Mouse (Mus musculus): Measurements from ENCODE around the gene Nanp. TPM values are rescaled to one million over a fixed set of nuclear protein-coding genes. Genes with fewer than 3 reads are reported as not detected.

The Nanp gene
- 43.8 and 45.2 TPM in 2 replicates for polyA plus RNA-seq (2015; fragmentation: Nextera tagmentation; extraction: Ambion mirVana)

DNA sequence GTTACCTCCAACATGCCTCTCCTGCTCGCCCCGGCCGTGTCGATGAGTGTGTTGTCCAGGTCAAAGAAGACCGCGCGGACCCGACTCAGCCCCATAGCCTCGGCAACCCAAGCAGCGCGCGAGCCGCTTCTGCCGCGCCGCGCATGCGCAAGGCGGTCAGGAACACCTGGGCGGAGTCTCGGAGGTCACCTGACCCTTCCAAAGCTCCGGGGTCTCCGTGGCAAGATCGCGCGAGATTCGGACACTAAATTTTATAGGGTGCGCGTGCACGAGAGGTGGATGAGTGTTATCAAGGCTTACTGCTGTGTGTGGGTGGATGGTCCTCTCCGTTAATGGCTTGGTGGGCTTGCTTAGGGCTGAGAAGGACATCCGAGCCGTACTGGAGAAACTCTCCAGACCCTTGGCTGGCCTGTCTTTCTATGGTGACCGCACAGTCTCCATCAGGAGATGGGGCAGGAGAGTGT, at the start of gene Nanp, which contains the start of gene Ninl:
Gene Nanp, minus strand, starts transcription at position 167 of the 464 bp plus-strand sequence.
Gene Ninl, minus strand, starts transcription at position 151 of the 464 bp plus-strand sequence.
- Histone ChIP-seq H3K4me1 (peaks cover 14% of the 10 kb centered on the region), H3K36me3 (no peaks in the 10 kb centered on the region), H3K27me3 (no peaks in the 10 kb centered on the region), H3K4me2 (peak within 1 kb of the TSS; percentile 61), H3K4me3 (peak within 1 kb of the TSS; percentile 96), H3K9me3 (no peaks in the 10 kb centered on the region), H3K27ac (peak within 1 kb of the TSS; percentile 86), H3K9ac (peak within 1 kb of the TSS; percentile 98)
- 1% methylated on average over 34 of the region's 34 CpGs for WGBS
- peak; percentile 95 for ATAC-seq (ENCODE audit: insufficient number of reproducible peaks, low FRiP score, low TSS enrichment, low read depth)

DNA sequence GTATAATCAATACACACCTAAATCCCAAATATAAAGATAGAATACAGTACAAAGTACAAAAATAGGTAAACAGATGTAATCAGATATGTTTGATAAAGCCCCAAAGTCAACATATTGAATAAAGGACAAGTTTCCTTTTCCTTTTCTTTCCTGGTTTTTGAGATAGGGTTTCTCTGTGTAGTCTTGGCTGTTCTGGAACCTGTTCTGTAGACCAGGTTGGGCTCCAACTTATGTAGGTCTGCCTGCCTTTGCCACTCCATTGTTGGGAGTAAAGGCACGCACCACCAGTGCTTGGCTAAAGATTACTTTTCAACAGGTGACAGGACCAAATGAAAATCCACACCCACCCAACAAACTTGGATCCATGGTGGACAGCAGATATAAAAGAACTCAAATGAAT, 17.4 kb upstream of the Nanp start:
- no peak overlapping the region for H3K9ac ChIP-seq
- H3K9me3 ChIP-seq = no peaks in the 10 kb centered on the region
- H3K4me3 ChIP-seq = no peak overlapping the region
- H3K4me2 ChIP-seq = no peak overlapping the region
- ATAC-seq (ENCODE audit: insufficient number of reproducible peaks, low FRiP score, low TSS enrichment, low read depth) = no peak
- 83% methylated on average over 1 of the region's 1 CpGs for WGBS
- no peaks in the 10 kb centered on the region for H3K36me3 ChIP-seq
- H3K27me3 ChIP-seq = no peaks in the 10 kb centered on the region
- no peak overlapping the region for H3K27ac ChIP-seq
- H3K4me1 ChIP-seq = no peaks in the 10 kb centered on the region

DNA sequence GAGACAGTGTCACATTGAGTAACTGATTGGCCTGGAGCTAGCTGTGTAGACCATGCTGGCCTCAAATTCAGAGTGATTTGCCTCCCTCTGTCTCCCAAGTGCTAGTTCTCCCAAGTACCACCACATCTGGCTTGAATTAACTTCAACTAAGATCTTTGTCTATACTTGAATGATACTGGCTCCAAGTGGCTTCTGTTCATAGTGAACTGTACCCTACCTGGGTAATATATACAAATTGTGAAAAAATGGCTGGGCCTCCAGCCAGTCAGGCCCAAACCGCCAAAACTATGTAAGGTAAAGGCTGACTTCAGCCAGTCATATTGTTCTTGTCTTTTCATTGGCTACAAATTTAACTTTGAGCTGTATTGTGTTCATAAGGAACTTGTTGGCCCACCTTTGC, 1.2 kb upstream of the Nanp start:
- Histone ChIP-seq H3K4me1 (peaks cover 14% of the 10 kb centered on the region), H3K36me3 (no peaks in the 10 kb centered on the region), H3K27me3 (no peaks in the 10 kb centered on the region), H3K4me2 (no peak overlapping the region), H3K9me3 (no peaks in the 10 kb centered on the region), H3K9ac (no peak overlapping the region), H3K27ac (no peak overlapping the region), H3K4me3 (no peak overlapping the region)
- 89% methylated on average over 1 of the region's 1 CpGs for WGBS
- ATAC-seq (ENCODE audit: insufficient number of reproducible peaks, low FRiP score, low TSS enrichment, low read depth) = no peak

DNA sequence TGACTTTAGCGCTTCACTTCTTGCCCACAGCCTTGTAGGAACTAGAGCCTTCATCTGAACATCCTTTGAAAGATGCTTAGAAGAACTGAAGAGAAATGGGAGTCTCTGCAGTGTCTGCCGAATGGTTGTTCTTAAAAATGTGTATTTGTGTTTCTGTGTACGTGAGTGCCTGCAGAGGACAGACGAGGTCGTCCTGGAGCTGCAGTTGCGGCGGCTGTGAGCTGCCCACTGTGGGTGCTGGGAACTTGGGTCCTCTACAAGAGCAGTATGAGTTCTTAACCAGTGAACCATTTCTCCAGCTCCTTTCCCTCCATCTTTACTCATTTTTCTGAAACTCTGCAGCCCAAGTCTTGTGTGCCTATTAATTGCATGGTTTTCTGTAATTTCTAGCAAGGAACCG, 528 bp upstream of the Nanp start:
- H3K27ac ChIP-seq = peak overlapping the region; percentile 78
- H3K4me3 ChIP-seq = peak overlapping the region; percentile 96

DNA sequence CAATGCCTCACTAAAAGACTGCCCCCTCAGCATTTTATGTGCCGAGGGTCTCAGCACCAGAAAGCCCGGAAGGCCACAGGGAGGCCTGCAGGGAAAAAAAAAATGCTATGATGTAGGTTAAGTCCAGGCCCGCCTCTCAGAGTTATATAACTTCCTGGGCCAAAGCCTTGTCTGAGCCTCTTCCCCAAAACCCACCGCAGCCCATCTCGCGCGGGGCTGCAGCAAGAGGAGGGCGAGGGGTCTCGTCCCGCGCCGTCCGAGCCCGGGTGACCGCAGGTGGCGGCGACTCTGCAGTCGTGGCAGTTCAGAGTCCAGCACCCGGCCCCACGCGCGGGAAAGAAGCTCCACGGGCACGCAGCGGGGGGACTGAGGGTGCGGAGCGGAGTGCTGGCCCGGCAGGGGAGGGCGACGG, 381 bp downstream of the Nanp start:
- WGBS = under 1% methylated on average over 30 of the region's 30 CpGs
- H3K27ac ChIP-seq = peak overlapping the region; percentile 86
- no peaks in the 10 kb centered on the region for H3K9me3 ChIP-seq
- H3K36me3 ChIP-seq = no peaks in the 10 kb centered on the region
- peak overlapping the region; percentile 61 for H3K4me2 ChIP-seq
- peak overlapping the region; percentile 98 for H3K9ac ChIP-seq
- ATAC-seq (ENCODE audit: insufficient number of reproducible peaks, low FRiP score, low TSS enrichment, low read depth) = no peak; the same call in 1 of the 2 replicates
- H3K4me3 ChIP-seq = peak overlapping the region; percentile 96
- no peaks in the 10 kb centered on the region for H3K27me3 ChIP-seq
- peaks cover 14% of the 10 kb centered on the region for H3K4me1 ChIP-seq

More for the DNA sequence above, 528 bp upstream of the Nanp start:
- H3K27me3 ChIP-seq = no peaks in the 10 kb centered on the region
- peaks cover 14% of the 10 kb centered on the region for H3K4me1 ChIP-seq
- ATAC-seq (ENCODE audit: insufficient number of reproducible peaks, low FRiP score, low TSS enrichment, low read depth) = no peak
- H3K9me3 ChIP-seq = no peaks in the 10 kb centered on the region
- H3K9ac ChIP-seq = peak overlapping the region; percentile 50
- WGBS = 41% methylated on average over 8 of the region's 8 CpGs
- H3K4me2 ChIP-seq = peak overlapping the region; percentile 61
- no peaks in the 10 kb centered on the region for H3K36me3 ChIP-seq

DNA sequence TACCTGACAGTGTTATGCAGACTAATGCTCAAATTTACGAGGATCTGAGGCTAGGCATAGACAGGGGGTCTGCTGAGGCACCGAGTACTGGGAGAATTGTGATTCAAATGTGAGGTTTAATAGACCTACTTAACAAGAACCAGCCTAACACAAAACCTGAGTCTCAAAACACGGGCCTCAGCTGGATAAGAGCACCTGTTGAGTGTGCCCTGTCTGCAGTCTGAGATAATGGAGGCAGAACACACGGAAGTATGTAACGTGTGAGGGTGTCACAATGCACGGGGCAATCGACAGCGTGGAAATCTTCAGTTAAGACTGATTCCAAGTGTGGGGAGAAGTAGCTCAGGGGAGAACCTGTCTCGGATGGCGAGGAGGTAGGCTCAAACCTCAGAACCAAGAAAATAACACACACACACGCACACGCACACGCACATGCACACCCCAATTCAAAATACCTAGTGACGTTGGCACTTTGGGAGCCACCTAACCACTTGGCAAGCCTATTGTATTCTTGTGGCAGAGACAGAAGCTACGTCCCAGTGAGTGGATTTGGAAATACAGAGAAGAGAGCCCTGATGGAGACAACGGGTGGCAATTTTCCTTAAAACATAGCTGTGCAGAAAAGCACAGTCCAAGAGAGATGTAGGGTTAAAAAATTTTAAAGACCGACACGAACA, 1.2 kb downstream of the Nanp start:
- H3K27me3 ChIP-seq = no peaks in the 10 kb centered on the region
- peak overlapping the region; percentile 96 for H3K4me3 ChIP-seq
- no peaks in the 10 kb centered on the region for H3K9me3 ChIP-seq
- peak overlapping the region; percentile 98 for H3K9ac ChIP-seq
- H3K27ac ChIP-seq = no peak overlapping the region
- peaks cover 14% of the 10 kb centered on the region for H3K4me1 ChIP-seq
- 54% methylated on average over 18 of the region's 18 CpGs for WGBS
- no peaks in the 10 kb centered on the region; the same call in 1 of the 2 replicates for H3K36me3 ChIP-seq
- ATAC-seq (ENCODE audit: insufficient number of reproducible peaks, low FRiP score, low TSS enrichment, low read depth) = no peak
- H3K4me2 ChIP-seq = peak overlapping the region; percentile 61

DNA sequence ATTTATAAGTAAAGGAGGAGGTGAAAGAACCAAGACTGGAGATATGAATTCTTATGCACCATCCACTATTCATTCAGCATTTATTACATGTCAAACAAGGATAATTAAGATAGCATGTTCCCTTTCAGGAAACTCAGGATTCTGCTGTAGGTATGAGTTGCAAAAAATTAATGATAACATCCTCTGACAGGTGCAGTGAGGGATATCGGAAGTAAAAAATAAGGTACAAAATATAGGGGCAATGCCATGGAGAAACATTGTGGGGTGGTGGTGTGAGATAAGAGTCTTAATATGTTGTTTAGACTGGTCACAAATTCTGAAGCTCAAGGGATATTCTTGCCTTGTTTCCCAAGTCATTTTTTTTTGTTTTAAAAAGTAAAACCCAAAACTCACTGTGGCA, 1.9 kb downstream of the Nanp start:
- Histone ChIP-seq H3K9ac (no peak overlapping the region), H3K27ac (no peak overlapping the region), H3K36me3 (no peaks in the 10 kb centered on the region; the same call in 1 of the 2 replicates), H3K9me3 (no peaks in the 10 kb centered on the region), H3K4me2 (peak overlapping the region; percentile 61; the same call in 1 of the 2 replicates), H3K4me1 (peaks cover 14% of the 10 kb centered on the region), H3K4me3 (no peak overlapping the region), H3K27me3 (no peaks in the 10 kb centered on the region)
- WGBS = 91% methylated on average over 1 of the region's 1 CpGs
- no peak for ATAC-seq (ENCODE audit: insufficient number of reproducible peaks, low FRiP score, low TSS enrichment, low read depth)

DNA sequence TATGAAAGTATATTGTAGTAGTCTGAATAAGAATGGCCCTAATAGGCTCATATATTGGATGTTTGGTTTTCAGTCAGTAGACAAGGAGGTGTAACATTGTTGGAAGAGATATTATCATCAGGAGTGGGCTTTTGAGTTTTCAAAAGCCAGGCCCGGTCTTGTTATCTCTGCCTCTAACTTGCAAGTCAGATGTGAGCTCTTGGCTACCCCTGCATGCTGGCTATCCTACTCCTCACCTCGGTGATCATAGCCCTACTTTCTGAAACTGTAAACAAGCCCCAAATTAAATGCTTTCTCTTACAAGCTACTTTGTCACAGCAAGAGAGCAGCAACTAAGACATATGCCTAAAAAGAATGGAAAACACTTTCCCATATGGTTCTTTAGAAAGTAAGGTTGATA, 2.5 kb downstream of the Nanp start:
- peaks cover 14% of the 10 kb centered on the region for H3K4me1 ChIP-seq
- no peak overlapping the region for H3K4me3 ChIP-seq
- no peak overlapping the region for H3K9ac ChIP-seq
- no peaks in the 10 kb centered on the region for H3K27me3 ChIP-seq
- ATAC-seq (ENCODE audit: insufficient number of reproducible peaks, low FRiP score, low TSS enrichment, low read depth) = no peak
- WGBS = 85% methylated on average over 2 of the region's 2 CpGs
- H3K27ac ChIP-seq = no peak overlapping the region
- H3K4me2 ChIP-seq = no peak overlapping the region
- no peaks in the 10 kb centered on the region; the same call in 1 of the 2 replicates for H3K36me3 ChIP-seq
- H3K9me3 ChIP-seq = no peaks in the 10 kb centered on the region

DNA sequence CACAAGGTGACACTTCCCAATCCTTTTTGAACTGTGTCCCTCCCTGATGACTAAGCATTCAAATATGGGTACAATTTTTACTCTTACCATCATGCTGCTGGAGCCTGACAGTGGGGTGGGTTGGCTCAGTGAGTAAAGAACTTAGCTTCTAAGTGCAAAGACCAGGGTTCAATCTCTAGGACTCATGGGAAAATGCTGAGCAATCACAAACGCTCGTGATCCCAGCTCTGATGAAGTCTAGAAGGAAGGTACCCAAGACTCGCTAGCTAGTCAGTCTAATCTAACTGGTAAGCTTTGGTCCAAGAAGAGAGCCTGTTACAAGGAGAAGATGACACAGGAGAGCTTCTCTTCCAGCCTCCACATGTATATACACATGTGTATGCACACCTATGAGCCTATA, 4.8 kb downstream of the Nanp start:
- peaks cover under 1% of the 10 kb centered on the region; the same call in 1 of the 2 replicates for H3K36me3 ChIP-seq
- no peak for ATAC-seq (ENCODE audit: insufficient number of reproducible peaks, low FRiP score, low TSS enrichment, low read depth)
- H3K4me3 ChIP-seq = no peak overlapping the region
- H3K27me3 ChIP-seq = no peaks in the 10 kb centered on the region
- 95% methylated on average over 3 of the region's 3 CpGs for WGBS
- H3K9me3 ChIP-seq = no peaks in the 10 kb centered on the region
- H3K4me2 ChIP-seq = no peak overlapping the region
- H3K27ac ChIP-seq = no peak overlapping the region
- H3K9ac ChIP-seq = no peak overlapping the region
- H3K4me1 ChIP-seq = peaks cover 9% of the 10 kb centered on the region

DNA sequence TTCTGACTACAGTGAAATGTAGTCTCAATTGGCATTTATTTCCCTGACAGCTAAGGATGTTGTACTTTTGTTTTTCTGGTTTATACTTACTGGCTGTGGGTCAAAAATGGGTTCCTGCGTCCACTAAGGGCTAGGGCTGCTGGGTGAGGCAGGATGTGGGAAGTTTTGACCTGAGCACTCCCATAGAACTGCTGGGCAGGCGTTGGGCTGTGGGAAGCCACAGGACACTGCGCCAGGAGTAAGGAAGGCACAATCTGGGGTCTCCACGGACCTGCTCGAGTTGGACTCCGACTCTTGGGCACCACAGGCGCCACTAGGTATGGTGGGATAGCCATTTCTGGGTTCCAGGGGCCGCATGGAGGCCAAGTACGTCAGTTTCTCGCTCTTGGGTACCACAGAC, 18.0 kb downstream of the Nanp start:
- ATAC-seq (ENCODE audit: insufficient number of reproducible peaks, low FRiP score, low TSS enrichment, low read depth) = no peak
- Histone ChIP-seq H3K36me3 (peaks cover 7% of the 10 kb centered on the region; the same call in 1 of the 2 replicates), H3K9me3 (no peaks in the 10 kb centered on the region), H3K4me2 (no peak overlapping the region), H3K9ac (no peak overlapping the region), H3K4me3 (no peak overlapping the region), H3K27ac (no peak overlapping the region), H3K4me1 (no peaks in the 10 kb centered on the region), H3K27me3 (no peaks in the 10 kb centered on the region)
- 87% methylated on average over 10 of the region's 10 CpGs for WGBS

DNA sequence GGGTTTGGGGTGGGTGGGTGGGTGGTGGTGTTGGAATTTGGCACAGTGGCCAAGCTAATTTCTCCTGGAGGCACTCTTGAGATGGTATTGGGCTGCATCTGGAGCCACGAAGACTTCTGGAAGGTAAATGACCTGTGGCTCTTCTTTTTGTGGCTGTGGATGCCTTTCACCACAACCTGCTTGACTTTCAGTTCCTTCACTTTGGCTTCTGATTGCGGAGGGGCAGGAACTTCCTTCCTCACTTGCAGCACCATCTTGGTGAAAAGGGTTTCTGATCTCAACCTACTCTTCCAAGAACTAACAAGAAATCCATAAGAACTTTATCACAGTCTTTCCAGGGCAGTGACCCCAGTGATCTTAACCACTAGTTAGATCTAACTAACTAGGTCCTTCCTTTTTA, 23.9 kb downstream of the Nanp start:
- Histone ChIP-seq H3K4me2 (no peak overlapping the region), H3K4me3 (no peak overlapping the region), H3K27ac (no peak overlapping the region), H3K9me3 (no peaks in the 10 kb centered on the region), H3K4me1 (no peaks in the 10 kb centered on the region), H3K27me3 (no peaks in the 10 kb centered on the region), H3K9ac (no peak overlapping the region), H3K36me3 (no peaks in the 10 kb centered on the region)
- ATAC-seq (ENCODE audit: insufficient number of reproducible peaks, low FRiP score, low TSS enrichment, low read depth) = no peak
- 72% methylated on average over 2 of the region's 2 CpGs for whole genome bisulfite sequencing

DNA sequence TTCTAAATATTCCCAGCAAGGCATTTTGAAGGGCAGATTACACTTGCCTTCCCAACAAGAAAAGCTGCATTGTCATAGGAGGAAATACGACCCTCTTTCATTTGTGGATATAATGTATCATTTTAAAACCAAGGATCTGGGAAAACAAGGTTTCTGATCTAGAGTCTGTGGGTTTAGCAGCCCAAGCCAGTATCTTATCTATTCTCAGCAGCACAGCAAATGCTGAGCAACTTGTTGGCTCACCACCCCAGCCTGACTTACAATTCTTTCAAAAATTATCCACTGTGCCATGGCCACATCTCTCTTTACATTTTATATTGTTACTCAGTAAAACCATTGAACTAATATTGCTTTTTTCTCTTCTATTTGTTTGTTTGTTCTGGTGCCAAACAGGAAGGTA, 27.9 kb downstream of the Nanp start:
- no peaks in the 10 kb centered on the region for H3K9me3 ChIP-seq
- H3K27me3 ChIP-seq = no peaks in the 10 kb centered on the region
- no peak for ATAC-seq (ENCODE audit: insufficient number of reproducible peaks, low FRiP score, low TSS enrichment, low read depth)
- H3K9ac ChIP-seq = no peak overlapping the region
- H3K4me1 ChIP-seq = peaks cover 9% of the 10 kb centered on the region; the same call in 1 of the 2 replicates
- H3K4me2 ChIP-seq = no peak overlapping the region
- H3K27ac ChIP-seq = no peak overlapping the region
- no peak overlapping the region for H3K4me3 ChIP-seq
- no peaks in the 10 kb centered on the region for H3K36me3 ChIP-seq
- 73% methylated on average over 1 of the region's 1 CpGs for WGBS

Data from limb, embryonic 15.5 days (tissue).